Mouse (Mus musculus) heart, embryonic 14.5 days (tissue): Measurements from ENCODE around the gene Tead1. TPM values are rescaled to one million over a fixed set of nuclear protein-coding genes. Genes with fewer than 3 reads are reported as not detected.

Experiments
- ATAC-seq: fragments of 200-750 bp; cut with Nextera tagmentation; 2 replicates; pipeline ENCODE4 v1.8.0; 2017; ENCODE audit warnings: low read depth, moderate TSS enrichment; ENCODE audit not compliant: insufficient number of reproducible peaks, insufficient read depth, low FRiP score
- H3K27ac ChIP-seq, 2 experiments: fragments of 200-500 bp in 1 of 2; fragments of 300-500 bp in 1 of 2; sonication (generic) in 1 of 2; replicated peaks in 1 of 2; 2 replicates each; pipeline ENCODE4 v1.5.1; 2012 to 2014; ENCODE audit warnings: low read depth in 2 of 2, low read length in 2 of 2, control low read depth in 1 of 2, mild to moderate bottlenecking in 1 of 2, mixed read lengths in 1 of 2; ENCODE audit not compliant: control insufficient read depth in 1 of 2, insufficient read depth in 1 of 2
- H3K27me3 ChIP-seq: fragments of 300-500 bp; sonication (generic); 2 replicates; pipeline ENCODE4 v1.6.1; 2014; ENCODE audit warnings: mild to moderate bottlenecking, low read length, control low read depth; ENCODE audit not compliant: control insufficient read depth, insufficient read depth
- H3K36me3 ChIP-seq: fragments of 300-500 bp; sonication (generic); 2 replicates; pipeline ENCODE4 v1.6.1; 2014; ENCODE audit warnings: mild to moderate bottlenecking, control low read depth, low read length, mixed read lengths; ENCODE audit not compliant: control insufficient read depth, insufficient read depth
- H3K4me1 ChIP-seq, 2 experiments: fragments of 200-500 bp in 1 of 2; fragments of 300-500 bp in 1 of 2; sonication (generic) in 1 of 2; 2 replicates each; pipeline ENCODE4 v1.6.1; 2012 to 2014; ENCODE audit warnings: low read length in 2 of 2, control low read depth in 1 of 2, mixed read lengths in 1 of 2; ENCODE audit not compliant: control insufficient read depth in 2 of 2, insufficient read depth in 2 of 2
- H3K4me2 ChIP-seq: fragments of 300-500 bp; sonication (generic); 2 replicates; pipeline ENCODE4 v1.6.1; 2014; ENCODE audit warnings: mild to moderate bottlenecking, low read length
- H3K4me3 ChIP-seq, 2 experiments: fragments of 200-500 bp in 1 of 2; fragments of 300-500 bp in 1 of 2; sonication (generic) in 1 of 2; 2 replicates each; pipeline ENCODE4 v1.5.1; 2012 to 2014; ENCODE audit warnings: low read length in 2 of 2, mild to moderate bottlenecking in 2 of 2, control low read depth in 1 of 2, low read depth in 1 of 2, moderate library complexity in 1 of 2; ENCODE audit not compliant: control insufficient read depth in 1 of 2, insufficient read depth in 1 of 2
- H3K9ac ChIP-seq: fragments of 300-500 bp; sonication (generic); 2 replicates; pipeline ENCODE4 v1.6.1; 2014; ENCODE audit warnings: mild to moderate bottlenecking, low read length
- H3K9me3 ChIP-seq: fragments of 300-500 bp; sonication (generic); 2 replicates; pipeline ENCODE4 v1.6.1; 2016; ENCODE audit warnings: low read length, control low read depth; ENCODE audit not compliant: control insufficient read depth
- WGBS: fragments of 180-500 bp; shearing (Covaris S2); extraction: QIAGEN DNeasy Blood & Tissue Kit; methylation state at CpG from one replicate; pipeline ENCODE4 v1.1.7; 2014; 5-methylcytosine and 5-hydroxymethylcytosine counted together
- polyA plus RNA-seq: library from polyadenylated mRNA; unstranded; fragments of >200 nt; fragmentation: Nextera tagmentation; extraction: Ambion mirVana; gene quantifications from 2 replicates; pipeline ENCODE4 v1.2.1, GENCODE M21; 2014

Gene Tead1
- polyA plus RNA-seq, 1 experiment from 2014 or later, result 40.7 TPM

- H3K4me3 ChIP-seq, result no peak overlapping the region
- WGBS, result 78% methylated on average over 8 of the region's 8 CpGs
- ATAC-seq, result no peak
- no peak overlapping the region for H3K9ac ChIP-seq
- H3K36me3 ChIP-seq, result no peaks in the 10 kb centered on the region
- no peaks in the 10 kb centered on the region for H3K27me3 ChIP-seq
- no peak overlapping the region for H3K27ac ChIP-seq
- no peaks in the 10 kb centered on the region for H3K4me1 ChIP-seq
- no peak overlapping the region for H3K4me2 ChIP-seq
- H3K9me3 ChIP-seq, result no peaks in the 10 kb centered on the region
Observed at GRCm38 (mm10) chr7:112937089-112937488, 258.0 kb downstream of the Tead1 start.

GRCm38 (mm10) chr7:112938959-112939358 lies 259.8 kb downstream of the Tead1 start:
- WGBS, result 47% methylated on average over 5 of the region's 5 CpGs
- Histone ChIP-seq H3K9ac (no peak overlapping the region), H3K9me3 (no peaks in the 10 kb centered on the region), H3K4me3 (no peak overlapping the region), H3K4me1 (no peaks in the 10 kb centered on the region), H3K27ac (no peak overlapping the region), H3K27me3 (no peaks in the 10 kb centered on the region), H3K36me3 (no peaks in the 10 kb centered on the region), H3K4me2 (no peak overlapping the region)
- ATAC-seq, result no peak

- H3K36me3 ChIP-seq, result no peaks in the 10 kb centered on the region
- ATAC-seq, result no peak
- 72% methylated on average over 5 of the region's 5 CpGs for WGBS
- no peak overlapping the region for H3K27ac ChIP-seq
- H3K4me1 ChIP-seq, result no peaks in the 10 kb centered on the region
- no peak overlapping the region for H3K4me2 ChIP-seq
- H3K4me3 ChIP-seq, result no peak overlapping the region
- no peaks in the 10 kb centered on the region for H3K9me3 ChIP-seq
- H3K27me3 ChIP-seq, result no peaks in the 10 kb centered on the region
- H3K9ac ChIP-seq, result no peak overlapping the region
Observed at GRCm38 (mm10) chr7:112942567-112942966, 263.4 kb downstream of the Tead1 start.

GRCm38 (mm10) chr7:112943056-112943455 lies 263.9 kb downstream of the Tead1 start:
- Histone ChIP-seq H3K9ac (no peak overlapping the region), H3K4me2 (no peak overlapping the region), H3K4me3 (no peak overlapping the region), H3K4me1 (no peaks in the 10 kb centered on the region), H3K27ac (no peak overlapping the region), H3K27me3 (no peaks in the 10 kb centered on the region), H3K9me3 (no peaks in the 10 kb centered on the region), H3K36me3 (no peaks in the 10 kb centered on the region)
- WGBS, result 56% methylated on average over 1 of the region's 1 CpGs
- no peak for ATAC-seq

GRCm38 (mm10) chr7:112946706-112947105 lies 267.6 kb downstream of the Tead1 start:
- no peaks in the 10 kb centered on the region for H3K4me1 ChIP-seq
- no peaks in the 10 kb centered on the region for H3K9me3 ChIP-seq
- ATAC-seq, result no peak
- 50% methylated on average over 6 of the region's 6 CpGs for WGBS
- no peak overlapping the region for H3K9ac ChIP-seq
- H3K4me3 ChIP-seq, result no peak overlapping the region
- no peaks in the 10 kb centered on the region for H3K27me3 ChIP-seq
- H3K27ac ChIP-seq, result no peak overlapping the region
- no peak overlapping the region for H3K4me2 ChIP-seq
- no peaks in the 10 kb centered on the region for H3K36me3 ChIP-seq

- peak within 1 kb of the TSS; percentile 47 to 59 for H3K4me3 ChIP-seq
- H3K4me2 ChIP-seq, result peak within 1 kb of the TSS; percentile 96
- 1% methylated on average over 41 of the region's 41 CpGs for WGBS
- H3K4me1 ChIP-seq, result peaks cover 2 to 12% of the 10 kb centered on the region in 2 experiments; a peak in 3 of 4 replicates
- H3K27ac ChIP-seq, result peak within 1 kb of the TSS in 1 of 2 experiments; percentile 41; a peak in 1 of 4 replicates
- no peaks in the 10 kb centered on the region for H3K9me3 ChIP-seq
- no peaks in the 10 kb centered on the region for H3K36me3 ChIP-seq
- peaks cover 16% of the 10 kb centered on the region for H3K27me3 ChIP-seq
- peak; percentile 90 for ATAC-seq
- H3K9ac ChIP-seq, result peak within 1 kb of the TSS; percentile 74
Observed at GRCm38 (mm10) chr7:112953777-112954291, 274.7 kb downstream of the Tead1 start, which contains the start of gene Rassf10. Gene Rassf10 (plus strand): TSS chr7:112953962.

GRCm38 (mm10) chr7:112954351-112955102 lies 275.4 kb downstream of the Tead1 start:
- peak overlapping the region; percentile 96 for H3K4me2 ChIP-seq
- H3K9ac ChIP-seq, result peak overlapping the region; percentile 74
- no peaks in the 10 kb centered on the region for H3K36me3 ChIP-seq
- peak overlapping the region in 1 of 2 experiments; percentile 41; a peak in 1 of 4 replicates for H3K27ac ChIP-seq
- no peaks in the 10 kb centered on the region for H3K9me3 ChIP-seq
- peak; percentile 20; the same call in 1 of the 2 replicates for ATAC-seq
- under 1% methylated on average over 81 of the region's 82 CpGs for WGBS
- peaks cover 2 to 12% of the 10 kb centered on the region in 2 experiments; a peak in 3 of 4 replicates for H3K4me1 ChIP-seq
- peaks cover 16% of the 10 kb centered on the region for H3K27me3 ChIP-seq
- H3K4me3 ChIP-seq, result peak overlapping the region; percentile 47 to 59
